Mouse (Mus musculus): Measurements from ENCODE around the gene Supt6. TPM values are rescaled to one million over a fixed set of nuclear protein-coding genes. Genes with fewer than 3 reads are reported as not detected.

The Supt6 gene
- total and polyA plus RNA-seq, 2 experiments, result 8.9 to 11.0 TPM

DNA sequence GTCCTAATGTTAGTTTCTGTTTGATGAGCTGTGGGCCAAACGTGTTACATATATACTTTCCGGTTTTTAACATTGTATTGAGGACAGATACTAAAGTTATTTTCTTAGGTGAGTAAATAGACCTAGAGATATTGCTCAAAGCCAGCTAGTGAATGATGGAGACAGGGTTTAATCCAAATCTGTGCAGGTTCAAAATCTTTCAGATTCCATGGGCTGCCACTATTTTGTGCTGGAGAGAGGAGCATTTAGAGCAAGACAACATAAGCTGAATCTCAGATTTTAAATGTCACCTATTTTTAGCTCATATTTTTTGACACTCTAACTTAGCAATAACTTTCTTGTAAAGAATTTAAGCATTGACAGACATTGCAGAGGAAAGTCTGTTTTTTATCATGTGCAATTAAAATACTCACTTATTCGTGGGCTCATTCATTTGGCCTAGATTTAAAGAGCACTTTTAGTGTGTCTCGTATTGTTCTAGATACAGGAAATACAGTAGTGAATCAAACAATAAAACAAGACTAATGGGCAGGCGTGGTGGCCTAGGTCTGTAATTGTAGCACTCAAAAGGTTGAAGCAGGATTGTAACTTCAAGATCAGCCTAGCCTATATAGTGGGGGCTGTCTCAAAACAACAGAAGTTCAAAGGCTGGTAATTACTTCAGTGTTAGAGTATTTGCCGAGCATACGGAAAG, 678 bp upstream of the Supt6 start:
- 44% methylated on average over 7 of the region's 7 CpGs for WGBS

DNA sequence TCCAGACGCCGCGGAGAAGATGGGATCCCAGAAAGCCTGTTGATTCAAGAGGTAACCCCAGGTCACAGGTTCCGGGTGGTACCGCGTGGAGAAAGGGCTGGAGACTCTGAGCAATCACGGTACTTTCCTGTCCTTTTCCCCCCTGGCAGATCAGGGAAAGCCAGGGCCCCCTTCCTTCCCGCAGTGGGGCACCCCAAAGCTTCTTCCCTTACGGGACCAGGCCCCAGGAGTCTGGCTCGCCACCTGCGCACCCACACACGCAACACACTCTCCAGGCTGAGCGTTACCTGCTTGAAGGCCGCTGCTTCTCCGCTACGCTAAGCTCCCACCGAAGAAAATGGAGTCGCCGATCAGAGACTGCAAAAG, 543 bp downstream of the Supt6 start:
- Histone ChIP-seq H3K27me3 (ENCODE audit: control insufficient read depth, insufficient read depth, low read length) (no peaks in the 10 kb centered on the region), H3K36me3 (ENCODE audit: control insufficient read depth, insufficient read depth, low read length) (peaks cover 3% of the 10 kb centered on the region; the same call in 1 of the 2 replicates), H3K79me2 (ENCODE audit: control insufficient read depth, insufficient read depth, low read length) (peaks cover 33% of the 10 kb centered on the region), H3K27ac (replicated peaks; ENCODE audit: insufficient read depth, low read depth, low read length) (peak overlapping the region; percentile 48), H3K4me1 (ENCODE audit: control insufficient read depth, insufficient read depth, low read length) (peaks cover 14% of the 10 kb centered on the region), H3K9ac (ENCODE audit: low read depth, low read length) (peak overlapping the region; percentile 85), H3K4me3 (ENCODE audit: insufficient read depth, low read depth, low read length) (peak overlapping the region; percentile 88)
- DNase-seq (ENCODE audit: extremely low read depth, low read depth, low spot score), result no peak
- WGBS, result under 1% methylated on average over 19 of the region's 19 CpGs
- no peak for TF ChIP-seq POLR2A (IDR thresholded peaks at IDR 0.05; ENCODE audit: extremely low read depth, insufficient read depth, low read length)
- TF ChIP-seq CTCF (IDR thresholded peaks at IDR 0.05; ENCODE audit: low read depth, low read length), result no peak

More for the DNA sequence above, 678 bp upstream of the Supt6 start:
- Histone ChIP-seq H3K79me2 (ENCODE audit: control insufficient read depth, insufficient read depth, low read length) (peaks cover 30% of the 10 kb centered on the region), H3K9ac (ENCODE audit: low read depth, low read length) (no peak overlapping the region), H3K36me3 (ENCODE audit: control insufficient read depth, insufficient read depth, low read length) (peaks cover 1% of the 10 kb centered on the region; the same call in 1 of the 2 replicates), H3K4me3 (ENCODE audit: insufficient read depth, low read depth, low read length) (peak overlapping the region; percentile 88), H3K27ac (replicated peaks; ENCODE audit: insufficient read depth, low read depth, low read length) (no peak overlapping the region), H3K27me3 (ENCODE audit: control insufficient read depth, insufficient read depth, low read length) (no peaks in the 10 kb centered on the region), H3K4me1 (ENCODE audit: control insufficient read depth, insufficient read depth, low read length) (peaks cover 14% of the 10 kb centered on the region)
- no peak for DNase-seq (ENCODE audit: extremely low read depth, low read depth, low spot score)
- TF ChIP-seq CTCF (IDR thresholded peaks at IDR 0.05; ENCODE audit: low read depth, low read length), result no peak
- TF ChIP-seq POLR2A (IDR thresholded peaks at IDR 0.05; ENCODE audit: extremely low read depth, insufficient read depth, low read length), result no peak

GRCm38 (mm10) chr11:78240193-78240857, 5.5 kb downstream of the Supt6 start:
- DNase-seq (ENCODE audit: extremely low read depth, low read depth, low spot score), result no peak
- no peak overlapping the region for H3K4me3 ChIP-seq (ENCODE audit: insufficient read depth, low read depth, low read length)
- no peak overlapping the region for H3K27ac ChIP-seq (replicated peaks; ENCODE audit: insufficient read depth, low read depth, low read length)
- TF ChIP-seq CTCF (IDR thresholded peaks at IDR 0.05; ENCODE audit: low read depth, low read length) (no peak), POLR2A (IDR thresholded peaks at IDR 0.05; ENCODE audit: extremely low read depth, insufficient read depth, low read length) (no peak)
- peaks cover 11% of the 10 kb centered on the region for H3K36me3 ChIP-seq (ENCODE audit: control insufficient read depth, insufficient read depth, low read length)
- 73% methylated on average over 9 of the region's 9 CpGs for WGBS
- H3K79me2 ChIP-seq (ENCODE audit: control insufficient read depth, insufficient read depth, low read length), result peaks cover 45% of the 10 kb centered on the region
- peaks cover 8% of the 10 kb centered on the region for H3K4me1 ChIP-seq (ENCODE audit: control insufficient read depth, insufficient read depth, low read length)
- H3K27me3 ChIP-seq (ENCODE audit: control insufficient read depth, insufficient read depth, low read length), result no peaks in the 10 kb centered on the region
- H3K9ac ChIP-seq (ENCODE audit: low read depth, low read length), result no peak overlapping the region

DNA sequence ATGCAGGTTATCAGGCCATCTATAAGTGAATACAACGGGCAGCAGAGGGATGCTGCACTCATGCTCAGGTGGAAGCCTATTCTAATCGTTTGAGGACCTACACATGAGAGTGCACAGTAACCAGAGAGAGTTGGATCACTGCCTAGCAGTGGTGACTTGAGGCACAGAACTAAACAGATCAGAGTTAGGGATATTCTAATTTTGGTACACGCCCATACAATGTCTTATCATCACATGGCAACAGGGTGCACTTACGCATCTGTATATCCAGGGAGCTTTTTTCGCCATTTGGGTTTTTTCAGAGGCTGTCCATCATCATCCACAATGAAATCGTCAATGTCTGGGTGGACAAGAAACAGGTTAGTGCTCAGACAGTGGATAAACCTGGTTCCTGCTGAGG, 14.3 kb downstream of the Supt6 start:
- DNase-seq (ENCODE audit: extremely low read depth, low read depth, low spot score), result no peak
- TF ChIP-seq POLR2A (IDR thresholded peaks at IDR 0.05; ENCODE audit: extremely low read depth, insufficient read depth, low read length), result no peak
- TF ChIP-seq CTCF (IDR thresholded peaks at IDR 0.05; ENCODE audit: low read depth, low read length), result no peak
- Histone ChIP-seq H3K27me3 (ENCODE audit: control insufficient read depth, insufficient read depth, low read length) (no peaks in the 10 kb centered on the region), H3K9ac (ENCODE audit: low read depth, low read length) (no peak overlapping the region), H3K36me3 (ENCODE audit: control insufficient read depth, insufficient read depth, low read length) (peaks cover 73% of the 10 kb centered on the region), H3K4me3 (ENCODE audit: insufficient read depth, low read depth, low read length) (no peak overlapping the region), H3K4me1 (ENCODE audit: control insufficient read depth, insufficient read depth, low read length) (peaks cover 2% of the 10 kb centered on the region; the same call in 1 of the 2 replicates), H3K79me2 (ENCODE audit: control insufficient read depth, insufficient read depth, low read length) (peaks cover 14% of the 10 kb centered on the region; the same call in 1 of the 2 replicates), H3K27ac (replicated peaks; ENCODE audit: insufficient read depth, low read depth, low read length) (no peak overlapping the region)
- 91% methylated on average over 6 of the region's 6 CpGs for WGBS

DNA sequence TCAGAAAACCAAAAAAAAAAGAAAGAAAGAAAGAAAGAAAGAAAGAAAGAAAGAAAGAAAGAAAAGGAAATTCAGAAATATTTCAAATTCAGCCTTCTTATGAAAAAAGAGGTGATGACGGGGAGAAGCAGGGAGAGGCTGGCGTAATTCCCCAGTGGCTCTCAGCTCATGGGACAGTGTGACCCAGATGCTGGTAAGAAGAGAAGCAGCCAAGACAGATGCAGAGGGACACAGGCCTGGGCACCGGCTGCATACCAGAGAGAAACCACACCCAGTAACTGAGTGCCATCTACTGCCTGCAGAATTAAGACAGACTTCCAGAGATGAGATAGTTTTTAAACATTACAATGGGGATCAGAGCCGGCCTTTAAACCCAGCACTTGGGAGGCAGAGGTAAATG, 22.2 kb downstream of the Supt6 start:
- TF ChIP-seq CTCF (IDR thresholded peaks at IDR 0.05; ENCODE audit: low read depth, low read length) (no peak), POLR2A (IDR thresholded peaks at IDR 0.05; ENCODE audit: extremely low read depth, insufficient read depth, low read length) (no peak)
- H3K27me3 ChIP-seq (ENCODE audit: control insufficient read depth, insufficient read depth, low read length), result no peaks in the 10 kb centered on the region
- no peak overlapping the region for H3K9ac ChIP-seq (ENCODE audit: low read depth, low read length)
- H3K79me2 ChIP-seq (ENCODE audit: control insufficient read depth, insufficient read depth, low read length), result 0 out of 2 replicates have a peak, but pooled peaks cover 3% of the 10 kb centered on the region
- H3K4me1 ChIP-seq (ENCODE audit: control insufficient read depth, insufficient read depth, low read length), result no peaks in the 10 kb centered on the region
- 86% methylated on average over 4 of the region's 4 CpGs for WGBS
- no peak overlapping the region for H3K4me3 ChIP-seq (ENCODE audit: insufficient read depth, low read depth, low read length)
- no peak overlapping the region for H3K27ac ChIP-seq (replicated peaks; ENCODE audit: insufficient read depth, low read depth, low read length)
- DNase-seq (ENCODE audit: extremely low read depth, low read depth, low spot score), result no peak
- peaks cover 87% of the 10 kb centered on the region for H3K36me3 ChIP-seq (ENCODE audit: control insufficient read depth, insufficient read depth, low read length)

Data from liver, adult 2 months (tissue).